Mouse (Mus musculus) stomach, postnatal 0 days (tissue): Measurements from ENCODE around the gene Slc25a11.

Experiments used
- CTCF ChIP-seq: IDR thresholded peaks from 2 replicates; pipeline ENCODE4 v1.5.1; 2016; ENCODE audit warnings: antibody characterized with exemption, low read depth, mild to moderate bottlenecking, moderate library complexity
- EP300 ChIP-seq: optimal IDR thresholded peaks from 2 replicates; pipeline ENCODE3; 2016; ENCODE audit warnings: antibody characterized with exemption

- TF ChIP-seq CTCF (0 out of 2 replicates have a peak, but pooled peaks have one; percentile 4), EP300 (no peak)
These were observed 8.5 kb upstream of the Slc25a11 start for GRCm38 (mm10) chr11:70655571-70656455.
